Mouse (Mus musculus): ENCODE measurements around the gene Usp16. TPM values are rescaled to one million over a fixed set of nuclear protein-coding genes. Genes with fewer than 3 reads are reported as not detected.

The Usp16 gene
- polyA plus RNA-seq, 1 experiment from 2014 or later: 42.8 TPM

DNA sequence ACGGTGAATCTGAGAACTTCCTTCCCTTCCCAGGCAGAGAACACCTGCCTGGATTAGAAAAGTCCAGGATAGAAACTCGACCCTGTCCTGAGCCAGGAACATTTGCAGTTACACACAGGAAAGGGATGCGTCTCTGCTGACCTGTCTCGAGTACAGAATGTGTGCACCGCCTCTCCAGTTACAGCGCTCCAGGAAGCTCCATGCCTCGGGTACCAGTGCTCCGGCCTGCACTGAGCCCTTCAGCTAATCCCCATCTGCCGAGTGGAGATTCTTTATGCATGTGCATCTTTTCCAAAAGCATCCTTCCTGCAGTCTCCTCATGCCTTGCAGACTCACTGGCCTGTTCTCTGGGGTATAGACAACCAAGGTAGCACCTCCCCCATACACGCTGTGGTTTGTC is 74.3 kb downstream of the Usp16 start:
- H3K27ac ChIP-seq (ENCODE audit: low read depth, low read length): no peak overlapping the region
- no peaks in the 10 kb centered on the region for H3K27me3 ChIP-seq (replicated peaks; ENCODE audit: control insufficient read depth, insufficient read depth, low read length)
- WGBS: 76% methylated on average over 10 of the region's 10 CpGs
- no peaks in the 10 kb centered on the region for H3K9me3 ChIP-seq (ENCODE audit: control insufficient read depth, low read length)
- H3K4me3 ChIP-seq (ENCODE audit: low read length): no peak overlapping the region
- no peaks in the 10 kb centered on the region for H3K36me3 ChIP-seq (ENCODE audit: control insufficient read depth, insufficient read depth, low read length)
- H3K4me1 ChIP-seq (ENCODE audit: control insufficient read depth, insufficient read depth, low read depth, low read length): no peaks in the 10 kb centered on the region
- no peak overlapping the region for H3K9ac ChIP-seq (ENCODE audit: low read depth, low read length)
- no peak for ATAC-seq
- no peak overlapping the region for H3K4me2 ChIP-seq (ENCODE audit: low read length)

Other genes starting within 250 kb of the Usp16 start
- gene N6amt1, start 100.5 kb upstream of the Usp16 start, polyA plus RNA-seq (2015; fragmentation: Nextera tagmentation; extraction: Ambion mirVana): 20.2 and 22.4 TPM in 2 replicates
- gene Ltn1, start 22.1 kb upstream of the Usp16 start, polyA plus RNA-seq (2015; fragmentation: Nextera tagmentation; extraction: Ambion mirVana): 20.7 and 22.5 TPM in 2 replicates
- gene Rwdd2b, start 14.1 kb upstream of the Usp16 start, polyA plus RNA-seq (2015; fragmentation: Nextera tagmentation; extraction: Ambion mirVana): 16.3 and 16.5 TPM in 2 replicates
- 395 and 404 TPM in 2 replicates for gene Cct8, start 41.2 kb downstream of the Usp16 start, polyA plus RNA-seq (2015; fragmentation: Nextera tagmentation; extraction: Ambion mirVana)
- gene Map3k7cl, start 98.6 kb downstream of the Usp16 start, polyA plus RNA-seq (2015; fragmentation: Nextera tagmentation; extraction: Ambion mirVana): 0.25 TPM in 1 of 2 replicates, not detected in the other
- gene Bach1, start 244.2 kb downstream of the Usp16 start, polyA plus RNA-seq (2015; fragmentation: Nextera tagmentation; extraction: Ambion mirVana): 15.8 and 17.4 TPM in 2 replicates